Mouse (Mus musculus) heart, embryonic 11.5 days (tissue): ENCODE measurements around the gene Gpr89. TPM values are rescaled to one million over a fixed set of nuclear protein-coding genes. Genes with fewer than 3 reads are reported as not detected.

Experiments
- ATAC-seq: fragments of 200-750 bp; cut with Nextera tagmentation; replicated peaks from 2 replicates; pipeline ENCODE4 v1.8.0; 2017; ENCODE audit warnings: moderate library complexity; ENCODE audit not compliant: insufficient number of reproducible peaks, low FRiP score, low TSS enrichment
- H3K27ac ChIP-seq: fragments of 300-500 bp; sonication (generic); 2 replicates; pipeline ENCODE4 v1.5.1; 2014; ENCODE audit warnings: mild to moderate bottlenecking, low read depth, low read length
- H3K27me3 ChIP-seq: fragments of 300-500 bp; sonication (generic); 2 replicates; pipeline ENCODE4 v1.6.1; 2014; ENCODE audit warnings: mild to moderate bottlenecking, low read length, mixed read lengths; ENCODE audit not compliant: control insufficient read depth, insufficient read depth
- H3K36me3 ChIP-seq: fragments of 300-500 bp; sonication (generic); 2 replicates; pipeline ENCODE4 v1.6.1; 2014; ENCODE audit warnings: mild to moderate bottlenecking, low read length, moderate library complexity, mixed read lengths; ENCODE audit not compliant: control insufficient read depth, insufficient read depth
- H3K4me1 ChIP-seq: fragments of 300-500 bp; sonication (generic); 2 replicates; pipeline ENCODE4 v1.6.1; 2014; ENCODE audit warnings: low read length; ENCODE audit not compliant: control insufficient read depth, insufficient read depth
- H3K4me2 ChIP-seq: fragments of 300-500 bp; sonication (generic); 2 replicates; pipeline ENCODE4 v1.6.1; 2014; ENCODE audit warnings: mild to moderate bottlenecking, moderate library complexity
- H3K4me3 ChIP-seq: fragments of 300-500 bp; sonication (generic); 2 replicates; pipeline ENCODE4 v1.5.1; 2014; ENCODE audit warnings: low read depth, low read length
- H3K9ac ChIP-seq: fragments of 300-500 bp; sonication (generic); 2 replicates; pipeline ENCODE4 v1.6.1; 2014; ENCODE audit warnings: mild to moderate bottlenecking, low read depth, low read length, moderate library complexity
- H3K9me3 ChIP-seq: fragments of 300-500 bp; sonication (generic); replicated peaks from 2 replicates; pipeline ENCODE4 v1.6.1; 2016; ENCODE audit warnings: low read length; ENCODE audit not compliant: control insufficient read depth
- WGBS: fragments of 180-500 bp; shearing (Covaris S2); extraction: QIAGEN DNeasy Blood & Tissue Kit; methylation state at CpG from one replicate; pipeline ENCODE4 v1.1.7; 2014; ENCODE audit not compliant: insufficient replicate concordance; 5-methylcytosine and 5-hydroxymethylcytosine counted together
- polyA plus RNA-seq: library from polyadenylated mRNA; unstranded; fragments of >200 nt; fragmentation: Nextera tagmentation; extraction: Ambion mirVana; gene quantifications from 2 replicates; pipeline ENCODE4 v1.2.1, GENCODE M21; 2014

Gene Gpr89
- 33.1 and 35.9 TPM in 2 replicates for polyA plus RNA-seq

DNA sequence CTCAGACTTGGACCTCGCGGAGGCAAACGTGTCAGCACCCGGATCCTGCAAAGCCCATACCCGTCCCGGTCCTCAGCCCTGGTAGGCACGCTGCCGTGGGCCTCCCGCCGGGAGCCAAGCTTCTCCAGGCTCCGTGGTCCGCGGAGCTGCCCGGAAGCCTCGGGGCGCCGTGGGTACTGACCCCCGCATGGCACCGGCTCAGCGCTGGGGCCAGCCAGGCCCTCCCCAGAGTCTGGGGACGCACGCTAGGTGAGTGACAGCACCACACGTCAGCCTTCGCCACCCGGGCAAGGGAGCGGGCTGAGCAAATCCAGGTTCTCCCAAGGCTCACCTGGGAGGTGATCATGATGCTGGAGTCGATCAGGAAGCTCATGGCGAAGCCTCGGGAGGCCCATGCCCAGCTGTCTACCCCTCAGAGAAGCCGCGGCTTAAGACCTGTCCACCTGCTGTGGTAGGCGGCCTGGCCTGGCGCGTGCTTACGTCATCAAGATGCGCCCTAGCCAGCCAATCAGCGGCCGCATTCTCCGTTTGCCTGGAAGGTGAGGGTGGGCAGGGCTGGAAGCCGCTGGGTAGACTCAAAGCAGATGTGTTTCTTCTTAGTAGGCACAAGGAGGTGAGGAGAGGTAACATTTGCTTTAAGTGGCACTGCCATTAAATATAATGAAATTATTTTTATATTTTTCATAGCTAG, at the start of gene Gpr89:
Gene Gpr89 (minus strand): TSS at position 496 of the 691 bp plus-strand sequence.
- Histone ChIP-seq H3K4me3 (peak within 1 kb of the TSS; percentile 81), H3K4me2 (peak within 1 kb of the TSS; percentile 80), H3K36me3 (no peaks in the 10 kb centered on the region), H3K9ac (peak within 1 kb of the TSS; percentile 83), H3K4me1 (peaks cover 3% of the 10 kb centered on the region; the same call in 1 of the 2 replicates), H3K27me3 (peaks cover 9% of the 10 kb centered on the region), H3K9me3 (no peaks in the 10 kb centered on the region), H3K27ac (no peak within 1 kb of the TSS)
- under 1% methylated on average over 40 of the region's 40 CpGs for WGBS
- peak; percentile 95 for ATAC-seq

DNA sequence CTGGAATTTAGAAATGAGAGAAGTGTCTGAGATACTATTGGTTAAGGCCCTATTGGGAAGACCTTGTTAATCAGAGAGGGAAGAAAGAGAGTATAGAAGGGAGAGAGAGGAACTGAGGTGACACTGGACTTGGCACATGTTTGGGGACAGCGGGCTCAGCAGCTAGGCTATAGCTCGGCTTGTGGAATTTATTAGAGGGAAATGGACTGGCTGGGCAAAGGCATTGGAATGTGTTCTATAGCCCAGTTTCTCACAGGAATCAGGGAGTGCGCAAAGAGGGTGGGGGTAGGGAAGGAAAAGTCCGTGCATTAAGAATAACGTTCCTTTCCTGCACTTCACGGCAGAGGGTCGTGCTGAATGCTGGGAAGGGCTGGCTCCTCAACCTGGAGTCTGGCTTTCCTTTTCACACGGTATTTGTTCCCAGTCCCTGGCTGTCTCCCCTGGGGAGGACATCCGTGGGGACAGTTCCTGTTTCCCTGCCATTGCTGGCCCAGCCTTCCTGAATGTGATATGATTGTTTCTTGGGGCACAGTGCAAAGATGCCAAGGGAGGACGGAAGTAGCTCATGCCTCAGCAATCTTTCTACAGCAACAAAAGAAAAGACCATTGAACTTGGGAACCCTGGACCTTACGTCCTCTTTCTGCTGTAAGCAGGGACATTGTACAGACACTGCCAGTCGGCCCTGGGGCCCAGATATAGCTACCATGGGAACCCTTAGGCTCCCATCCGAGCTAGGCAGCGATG, 48.5 kb upstream of the Gpr89 start:
- Histone ChIP-seq H3K4me3 (no peak overlapping the region), H3K9ac (no peak overlapping the region; the same call in 1 of the 2 replicates), H3K4me1 (peaks cover 8% of the 10 kb centered on the region), H3K9me3 (no peaks in the 10 kb centered on the region), H3K27ac (peak overlapping the region; percentile 25), H3K36me3 (no peaks in the 10 kb centered on the region), H3K4me2 (0 out of 2 replicates have a peak overlapping the region, but pooled peaks have one; percentile 1), H3K27me3 (no peaks in the 10 kb centered on the region)
- ATAC-seq, result peak; percentile 71
- WGBS, result 35% methylated on average over 14 of the region's 14 CpGs

DNA sequence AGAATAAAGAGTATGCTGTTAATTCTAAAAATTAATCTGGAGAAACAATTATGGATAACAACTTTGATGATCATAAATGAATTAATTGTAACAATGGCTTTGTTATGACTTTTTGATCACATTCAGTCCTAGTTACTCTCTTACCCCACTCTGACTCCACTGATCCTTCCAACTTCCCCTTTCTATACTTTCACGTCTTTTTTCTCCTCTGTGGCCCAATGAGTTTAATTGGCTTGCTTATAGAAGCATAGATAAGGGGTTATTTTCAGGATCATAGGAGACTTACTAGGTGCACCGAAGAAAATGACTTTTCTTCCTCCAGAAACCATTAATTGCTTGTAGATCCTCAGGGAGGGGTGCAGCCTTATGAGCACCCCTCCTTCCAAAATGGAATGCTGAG, 37.6 kb upstream of the Gpr89 start:
- no peak for ATAC-seq
- Histone ChIP-seq H3K4me1 (peaks cover 4% of the 10 kb centered on the region; the same call in 1 of the 2 replicates), H3K9me3 (0 out of 2 replicates have a peak, but pooled peaks cover 3% of the 10 kb centered on the region), H3K27ac (no peak overlapping the region), H3K27me3 (no peaks in the 10 kb centered on the region), H3K36me3 (no peaks in the 10 kb centered on the region), H3K4me2 (no peak overlapping the region), H3K9ac (no peak overlapping the region), H3K4me3 (no peak overlapping the region)
- 82% methylated on average over 2 of the region's 2 CpGs for WGBS

DNA sequence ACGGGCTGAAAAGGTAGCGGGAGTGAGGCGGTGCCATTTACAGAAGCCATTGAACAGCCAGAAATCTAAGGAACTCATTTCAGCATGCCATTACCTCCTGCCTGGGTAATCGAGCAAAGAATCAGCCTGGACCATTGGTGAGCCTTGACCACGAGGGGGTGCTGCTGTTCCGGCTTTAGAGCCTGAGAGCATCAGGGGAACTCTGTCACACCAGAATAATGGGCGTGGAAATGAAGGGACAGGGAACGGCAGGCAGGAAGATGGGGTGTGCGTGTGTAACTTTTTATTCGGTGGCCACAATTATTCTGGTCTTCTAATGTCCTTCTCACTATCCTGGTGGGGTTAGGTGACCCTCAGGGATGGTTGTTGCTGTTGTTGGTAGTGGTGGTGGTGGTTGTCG, 33.6 kb upstream of the Gpr89 start:
- H3K9ac ChIP-seq, result no peak overlapping the region
- no peak for ATAC-seq
- H3K4me3 ChIP-seq, result peak overlapping the region; percentile 19; the same call in 1 of the 2 replicates
- peaks cover 4% of the 10 kb centered on the region; the same call in 1 of the 2 replicates for H3K4me1 ChIP-seq
- no peaks in the 10 kb centered on the region for H3K36me3 ChIP-seq
- H3K9me3 ChIP-seq, result 0 out of 2 replicates have a peak, but pooled peaks cover 3% of the 10 kb centered on the region
- no peak overlapping the region for H3K27ac ChIP-seq
- 10% methylated on average over 11 of the region's 11 CpGs for WGBS
- H3K4me2 ChIP-seq, result peak overlapping the region; percentile 39
- H3K27me3 ChIP-seq, result peaks cover 8% of the 10 kb centered on the region

DNA sequence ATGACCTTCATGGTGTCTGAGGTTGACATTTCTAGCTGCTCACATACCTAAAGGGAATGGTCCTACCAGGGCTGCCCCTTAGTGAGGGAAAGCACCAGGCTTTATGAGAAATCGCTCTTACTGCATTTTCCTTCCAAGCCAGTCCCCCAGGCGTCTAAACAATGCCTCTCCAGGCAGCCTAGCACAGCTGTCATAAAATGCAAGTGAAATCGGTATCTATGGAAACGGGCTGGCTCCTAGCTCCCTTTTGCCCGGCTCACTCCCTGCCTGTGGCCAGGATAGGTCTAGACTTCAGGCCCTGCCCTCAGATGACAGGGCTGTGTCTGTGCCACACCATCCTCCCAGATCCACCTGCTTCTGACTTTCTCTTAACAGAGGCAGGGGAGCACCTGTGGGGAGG, 32.5 kb upstream of the Gpr89 start:
- Histone ChIP-seq H3K9ac (no peak overlapping the region), H3K4me3 (no peak overlapping the region), H3K9me3 (no peaks in the 10 kb centered on the region), H3K4me1 (peaks cover 4% of the 10 kb centered on the region; the same call in 1 of the 2 replicates), H3K4me2 (no peak overlapping the region), H3K27ac (no peak overlapping the region), H3K27me3 (peaks cover 10% of the 10 kb centered on the region), H3K36me3 (no peaks in the 10 kb centered on the region)
- 42% methylated on average over 5 of the region's 5 CpGs for WGBS
- no peak for ATAC-seq

DNA sequence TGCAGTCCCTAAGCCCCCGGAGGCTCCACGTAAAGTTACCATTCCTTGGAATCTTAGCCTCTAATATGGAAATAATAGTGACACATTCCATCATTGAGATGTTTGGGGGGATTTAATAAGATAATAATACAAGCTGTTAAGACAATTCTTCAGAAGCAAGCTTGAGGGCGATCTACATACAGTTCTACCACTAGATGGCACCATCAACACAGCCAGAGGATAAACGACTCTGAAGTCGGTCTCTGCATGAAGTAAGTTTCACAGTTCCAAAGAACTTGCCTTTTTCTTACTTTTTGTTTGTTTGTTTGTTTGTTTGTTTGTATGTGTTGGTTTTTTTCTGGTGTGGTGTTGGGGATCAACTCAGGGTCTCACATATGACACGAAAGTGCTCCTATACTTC, 31.1 kb upstream of the Gpr89 start:
- no peak for ATAC-seq
- Histone ChIP-seq H3K4me1 (peaks cover 6% of the 10 kb centered on the region), H3K9ac (no peak overlapping the region), H3K9me3 (no peaks in the 10 kb centered on the region), H3K36me3 (no peaks in the 10 kb centered on the region), H3K27ac (no peak overlapping the region), H3K27me3 (peaks cover 14% of the 10 kb centered on the region), H3K4me2 (no peak overlapping the region), H3K4me3 (no peak overlapping the region)
- WGBS, result 8% methylated on average over 6 of the region's 6 CpGs

DNA sequence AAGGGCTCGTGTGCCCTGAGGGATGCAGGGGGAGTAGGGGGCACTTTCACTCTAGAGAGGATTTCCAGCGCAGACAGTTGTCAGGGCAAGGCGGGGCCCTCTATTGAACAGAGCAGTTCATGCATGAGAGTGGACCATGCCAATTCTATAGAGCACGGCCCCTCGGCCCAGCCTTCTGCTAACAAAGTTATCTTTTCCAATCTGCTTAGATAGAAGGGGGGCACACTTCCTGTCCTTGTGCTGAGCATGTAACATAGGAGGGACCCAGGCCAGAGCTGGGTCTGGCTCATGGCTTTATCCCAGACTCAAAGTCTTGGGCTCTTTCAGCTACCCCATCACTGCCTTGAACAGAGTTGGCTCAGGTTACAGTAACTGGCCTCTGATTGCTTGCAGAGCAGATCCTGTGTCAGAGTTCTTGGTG, 26.1 kb upstream of the Gpr89 start:
- Histone ChIP-seq H3K4me1 (peaks cover 7% of the 10 kb centered on the region; the same call in 1 of the 2 replicates), H3K36me3 (no peaks in the 10 kb centered on the region), H3K4me3 (no peak overlapping the region), H3K9ac (no peak overlapping the region; the same call in 1 of the 2 replicates), H3K27me3 (peaks cover 14% of the 10 kb centered on the region), H3K27ac (no peak overlapping the region), H3K9me3 (no peaks in the 10 kb centered on the region), H3K4me2 (no peak overlapping the region; the same call in 1 of the 2 replicates)
- no peak for ATAC-seq
- 45% methylated on average over 5 of the region's 5 CpGs for WGBS

DNA sequence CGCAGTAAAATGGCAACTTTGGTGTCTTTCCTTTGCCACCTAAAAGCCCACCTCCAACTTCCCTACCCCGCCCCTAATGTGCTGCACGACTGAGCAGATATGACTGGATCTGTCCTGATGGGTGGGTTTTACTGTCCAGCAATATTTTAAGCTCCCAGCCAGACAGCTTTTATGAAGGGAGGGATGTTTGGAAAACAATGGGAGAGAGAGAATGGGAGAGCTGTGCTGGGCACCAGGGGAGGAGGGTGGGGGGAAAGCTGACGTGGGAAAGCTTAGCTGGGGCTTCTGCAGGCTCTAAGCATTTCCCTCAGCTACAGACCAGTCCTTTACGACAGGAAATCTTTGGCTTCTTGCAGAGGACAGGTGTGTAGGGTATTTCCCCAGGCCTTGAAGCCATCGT, 20.8 kb upstream of the Gpr89 start, which contains the start of gene Gja8:
Gene Gja8 (minus strand): TSS at position 101 of the 400 bp plus-strand sequence.
- 62% methylated on average over 6 of the region's 6 CpGs for WGBS
- H3K4me2 ChIP-seq, result no peak within 1 kb of the TSS
- no peaks in the 10 kb centered on the region for H3K27me3 ChIP-seq
- H3K9ac ChIP-seq, result no peak within 1 kb of the TSS
- no peak within 1 kb of the TSS for H3K4me3 ChIP-seq
- H3K36me3 ChIP-seq, result no peaks in the 10 kb centered on the region
- H3K27ac ChIP-seq, result no peak within 1 kb of the TSS
- H3K9me3 ChIP-seq, result no peaks in the 10 kb centered on the region
- ATAC-seq, result no peak
- peaks cover 2% of the 10 kb centered on the region; the same call in 1 of the 2 replicates for H3K4me1 ChIP-seq
